Mouse (Mus musculus) G1E (cell line): ENCODE results near the gene Sphkap. TPM values are rescaled to one million over a fixed set of nuclear protein-coding genes. Genes with fewer than 3 reads are reported as not detected.

ENCODE experiments used
- ATAC-seq: 2 replicates; pipeline ENCODE4 v1.8.0; 2016; ENCODE audit warnings: mild to moderate bottlenecking; ENCODE audit not compliant: insufficient number of reproducible peaks, poor library complexity, low FRiP score, severe bottlenecking; ENCODE audit errors: extremely low read depth
- DNase-seq: peaks from one replicate; pipeline ENCODE4 v3.0.0; 2012; ENCODE audit warnings: low spot score
- H3K27me3 ChIP-seq: 2 replicates; pipeline ENCODE4 v1.6.1; 2012; ENCODE audit warnings: mild to moderate bottlenecking, low read length, inconsistent platforms; ENCODE audit not compliant: insufficient read depth
- H3K36me3 ChIP-seq: replicated peaks from 2 replicates; pipeline ENCODE3; 2012; ENCODE audit warnings: mild to moderate bottlenecking, inconsistent platforms
- H3K4me1 ChIP-seq: 2 replicates; pipeline ENCODE4 v1.6.1; 2012; ENCODE audit warnings: low read depth, low read length, inconsistent platforms, mixed read lengths; ENCODE audit not compliant: insufficient read depth
- H3K4me3 ChIP-seq: 2 replicates; pipeline ENCODE4 v1.5.1; 2012; ENCODE audit warnings: low read depth, mild to moderate bottlenecking, inconsistent platforms, low read length, moderate library complexity, mixed read lengths
- H3K9me3 ChIP-seq: replicated peaks from 2 replicates; pipeline ENCODE4 v1.6.1; 2012; ENCODE audit warnings: inconsistent platforms
- CTCF ChIP-seq: IDR thresholded peaks from 2 replicates; pipeline ENCODE4 v1.5.1; 2012; ENCODE audit warnings: low read depth, low read length, inconsistent platforms, mixed read lengths
- GATA1 ChIP-seq: IDR thresholded peaks from 2 replicates; pipeline ENCODE4 v1.6.1; 2012; ENCODE audit warnings: borderline replicate concordance, low read length, inconsistent platforms, mixed read lengths
- GATA2 ChIP-seq: IDR thresholded peaks from 2 replicates; pipeline ENCODE4 v1.6.1; 2012; ENCODE audit warnings: low read depth, low read length, inconsistent platforms, borderline replicate concordance
- POLR2AphosphoS5 ChIP-seq: IDR thresholded peaks from 2 replicates; pipeline ENCODE4 v1.6.1; 2012; ENCODE audit warnings: low read depth, low read length, inconsistent platforms; ENCODE audit not compliant: insufficient replicate concordance
- TAL1 ChIP-seq: conservative IDR thresholded peaks from 2 replicates; pipeline ENCODE4 v1.6.1; 2012; ENCODE audit warnings: low read depth, low read length, inconsistent platforms, mixed read lengths
- polyA plus RNA-seq: library from polyadenylated mRNA; stranded (reverse); fragments of >175 nt; gene quantifications from 2 replicates; pipeline ENCODE4 v1.2.3, GENCODE M21; 2012
- total RNA-seq, 2 experiments: library from RNA; stranded (forward) in 1 of 2; stranded (reverse) in 1 of 2; fragments of 200-1000 nt in 1 of 2; fragments of >200 nt in 1 of 2; fragmentation: Nextera tagmentation in 1 of 2; gene quantifications; 2 replicates each; pipeline ENCODE4 v1.2.3; 2014 to 2017

Gene Sphkap
- total and polyA plus RNA-seq, 3 experiments = 0.27 TPM; not detected in 2

DNA sequence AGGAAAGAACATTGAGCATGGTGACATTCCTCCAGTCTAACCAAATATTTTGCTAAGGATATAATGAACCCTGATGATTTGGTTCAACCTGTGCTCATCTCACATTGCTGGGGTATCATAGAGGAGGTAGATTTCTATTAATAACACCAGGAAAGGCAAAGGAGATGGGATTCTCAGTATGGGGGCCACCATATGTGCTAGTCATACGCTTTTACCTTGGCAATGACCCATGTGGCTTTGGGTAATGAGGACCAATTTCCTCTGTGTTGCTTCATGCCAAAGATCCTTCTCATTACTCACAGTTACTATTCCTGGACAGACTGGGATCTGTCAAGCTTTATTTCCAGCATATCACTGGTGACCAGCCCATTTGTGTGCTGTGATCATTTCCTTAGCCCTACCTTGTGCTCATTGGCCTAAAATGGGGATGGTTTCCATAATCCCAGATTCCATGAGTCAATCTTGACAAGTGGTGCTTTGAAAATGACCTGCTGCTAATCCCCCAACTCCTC, 159.7 kb downstream of the Sphkap start:
- Histone ChIP-seq H3K27me3 (no peaks in the 10 kb centered on the region), H3K4me1 (no peaks in the 10 kb centered on the region), H3K4me3 (no peak overlapping the region), H3K9me3 (no peaks in the 10 kb centered on the region), H3K36me3 (no peaks in the 10 kb centered on the region)
- no peak for DNase-seq
- TF ChIP-seq CTCF (no peak), TAL1 (no peak), GATA2 (no peak), POLR2AphosphoS5 (no peak), GATA1 (no peak)
- no peak for ATAC-seq

DNA sequence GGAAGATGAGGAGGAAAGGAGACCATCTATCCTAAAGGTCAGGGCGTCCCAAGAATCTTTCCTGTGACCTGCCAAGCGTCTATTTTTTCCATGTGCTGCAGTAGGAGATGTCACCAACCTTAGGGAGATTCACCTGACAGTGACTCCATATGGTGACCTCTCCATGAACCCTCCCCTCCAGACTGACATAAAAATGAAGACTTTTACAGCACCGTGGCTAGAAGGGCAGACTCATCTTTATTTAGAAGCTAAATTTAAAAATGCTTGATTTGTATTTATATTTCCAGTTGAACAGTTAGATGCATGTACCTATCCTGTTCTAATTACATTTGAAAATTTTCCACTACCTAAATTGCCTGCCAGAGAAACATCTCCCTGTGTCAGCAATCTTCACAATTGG, 180.1 kb downstream of the Sphkap start:
- H3K9me3 ChIP-seq = no peaks in the 10 kb centered on the region
- no peaks in the 10 kb centered on the region for H3K27me3 ChIP-seq
- H3K36me3 ChIP-seq = no peaks in the 10 kb centered on the region
- ATAC-seq = no peak
- TF ChIP-seq TAL1 = no peak
- no peak for TF ChIP-seq CTCF
- no peak for TF ChIP-seq POLR2AphosphoS5
- no peak for TF ChIP-seq GATA1
- no peak for TF ChIP-seq GATA2
- no peak for DNase-seq
- H3K4me3 ChIP-seq = no peak overlapping the region
- no peaks in the 10 kb centered on the region for H3K4me1 ChIP-seq

DNA sequence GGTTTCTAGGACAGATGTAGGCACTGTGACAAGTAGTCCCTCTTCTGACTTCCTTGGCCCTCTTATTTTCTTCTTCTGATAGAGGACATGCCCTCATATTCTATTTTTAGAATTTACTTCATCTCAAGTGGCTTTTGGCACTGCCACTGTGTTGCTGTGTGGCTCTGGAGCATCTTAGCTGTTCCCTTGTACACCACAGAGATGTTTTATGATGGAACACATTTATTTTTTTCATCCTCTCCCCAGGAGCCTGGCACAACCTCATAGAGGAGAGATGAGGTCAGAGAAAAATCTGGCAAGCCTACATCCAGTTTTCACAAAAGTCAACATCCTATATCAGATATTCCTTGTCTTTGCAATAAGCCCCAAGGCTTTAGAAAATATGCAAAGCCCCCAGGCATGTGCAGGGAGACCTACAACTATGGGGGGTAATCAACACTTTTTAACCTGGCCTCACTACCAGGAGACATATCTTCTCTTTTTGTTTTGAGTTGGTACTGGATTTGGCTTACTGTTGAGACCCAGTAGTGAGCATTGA, 183.5 kb downstream of the Sphkap start:
- Histone ChIP-seq H3K9me3 (no peaks in the 10 kb centered on the region), H3K4me1 (no peaks in the 10 kb centered on the region), H3K36me3 (no peaks in the 10 kb centered on the region), H3K4me3 (no peak overlapping the region), H3K27me3 (no peaks in the 10 kb centered on the region)
- TF ChIP-seq POLR2AphosphoS5 = no peak
- no peak for TF ChIP-seq TAL1
- TF ChIP-seq CTCF = no peak
- no peak for TF ChIP-seq GATA1
- no peak for TF ChIP-seq GATA2
- no peak for ATAC-seq
- no peak for DNase-seq

DNA sequence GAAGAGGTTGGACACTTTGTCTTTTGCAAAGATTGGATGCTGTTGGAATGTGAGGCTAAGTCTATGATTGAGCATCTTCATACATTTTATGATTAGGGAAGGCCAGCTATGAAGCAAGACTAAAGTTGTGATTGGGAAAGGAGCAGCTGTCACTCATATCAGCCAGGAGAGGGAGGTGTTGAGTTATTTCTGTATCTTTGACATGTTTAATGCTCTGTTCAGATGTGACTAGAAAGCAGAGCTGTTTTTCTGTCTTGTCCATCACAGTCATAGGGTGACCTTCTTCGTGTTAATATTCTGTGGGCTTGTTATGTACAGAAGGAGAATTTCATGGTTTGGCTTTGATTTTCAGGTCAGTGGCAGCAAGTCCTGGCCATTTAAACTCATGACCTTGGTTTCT, 184.9 kb downstream of the Sphkap start:
- TF ChIP-seq TAL1 (no peak), GATA1 (no peak), GATA2 (no peak), CTCF (no peak), POLR2AphosphoS5 (no peak)
- H3K4me1 ChIP-seq = no peaks in the 10 kb centered on the region
- DNase-seq = no peak
- H3K27me3 ChIP-seq = no peaks in the 10 kb centered on the region
- no peaks in the 10 kb centered on the region for H3K9me3 ChIP-seq
- no peak for ATAC-seq
- H3K36me3 ChIP-seq = no peaks in the 10 kb centered on the region
- H3K4me3 ChIP-seq = no peak overlapping the region

DNA sequence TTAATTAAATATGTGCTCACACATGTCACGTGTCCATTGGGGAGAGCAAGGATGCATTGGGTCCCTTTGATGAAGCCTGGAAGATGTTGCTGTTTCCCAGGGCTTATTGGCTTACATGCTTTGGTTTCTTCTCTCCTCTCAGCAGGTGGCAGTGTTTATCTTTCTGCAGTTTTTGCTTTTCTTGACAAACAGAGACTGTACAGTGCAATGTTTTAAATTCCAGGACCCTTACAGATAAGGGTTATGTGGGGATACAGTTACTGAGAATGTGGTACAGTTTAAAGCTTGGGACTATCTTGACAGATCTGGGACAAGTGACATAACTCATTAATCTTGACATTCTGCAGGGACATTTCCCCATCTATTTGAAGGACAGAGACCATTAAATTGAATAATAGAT, 189.7 kb downstream of the Sphkap start:
- no peak for TF ChIP-seq GATA1
- TF ChIP-seq TAL1 = no peak
- no peak for TF ChIP-seq GATA2
- no peak for TF ChIP-seq POLR2AphosphoS5
- TF ChIP-seq CTCF = no peak
- DNase-seq (no peak), ATAC-seq (no peak)
- Histone ChIP-seq H3K4me1 (no peaks in the 10 kb centered on the region), H3K27me3 (no peaks in the 10 kb centered on the region), H3K9me3 (no peaks in the 10 kb centered on the region), H3K36me3 (no peaks in the 10 kb centered on the region), H3K4me3 (no peak overlapping the region)

DNA sequence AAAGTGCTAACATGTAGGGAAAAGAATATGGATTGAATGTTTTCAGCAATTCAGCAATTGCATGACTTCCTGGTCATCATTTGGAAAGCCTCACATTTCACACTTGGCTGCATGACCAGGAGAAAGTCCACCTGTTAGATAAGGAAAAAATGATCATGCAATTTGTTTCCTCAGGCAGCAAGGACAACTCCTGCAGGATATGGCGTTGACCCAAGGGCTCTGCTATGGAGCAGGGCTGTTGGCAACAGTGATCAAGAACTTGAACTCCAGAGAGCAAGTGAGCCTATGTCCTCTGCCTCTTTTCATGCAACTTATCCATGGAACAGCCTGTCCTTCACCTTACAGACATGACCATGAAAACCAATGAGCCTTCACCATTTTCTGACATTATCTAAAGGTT, 198.0 kb downstream of the Sphkap start:
- Histone ChIP-seq H3K4me3 (no peak overlapping the region), H3K4me1 (no peaks in the 10 kb centered on the region), H3K27me3 (no peaks in the 10 kb centered on the region), H3K9me3 (no peaks in the 10 kb centered on the region), H3K36me3 (no peaks in the 10 kb centered on the region)
- TF ChIP-seq POLR2AphosphoS5 (no peak), GATA1 (no peak), CTCF (no peak), TAL1 (no peak), GATA2 (no peak)
- ATAC-seq (no peak), DNase-seq (no peak)

Other genes with a start within 250 kb of the Sphkap start
- not detected in 2 replicates for gene Daw1, start 248.4 kb downstream of the Sphkap start, total RNA-seq (2014; fragmentation: Nextera tagmentation)
- not detected in 2 replicates for gene Daw1, start 248.4 kb downstream of the Sphkap start, total RNA-seq (2017)
- not detected in 2 replicates for gene Daw1, start 248.4 kb downstream of the Sphkap start, polyA plus RNA-seq